Mouse (Mus musculus): ENCODE results near the gene Tars.

The Tars gene

GRCm38 (mm10) chr15:11399356-11400067 lies at the start of gene Tars:
Gene Tars, minus strand, starts transcription at chr15:11399665.
- peak; percentile 88 for DNase-seq (ENCODE audit: low spot score)

DNA sequence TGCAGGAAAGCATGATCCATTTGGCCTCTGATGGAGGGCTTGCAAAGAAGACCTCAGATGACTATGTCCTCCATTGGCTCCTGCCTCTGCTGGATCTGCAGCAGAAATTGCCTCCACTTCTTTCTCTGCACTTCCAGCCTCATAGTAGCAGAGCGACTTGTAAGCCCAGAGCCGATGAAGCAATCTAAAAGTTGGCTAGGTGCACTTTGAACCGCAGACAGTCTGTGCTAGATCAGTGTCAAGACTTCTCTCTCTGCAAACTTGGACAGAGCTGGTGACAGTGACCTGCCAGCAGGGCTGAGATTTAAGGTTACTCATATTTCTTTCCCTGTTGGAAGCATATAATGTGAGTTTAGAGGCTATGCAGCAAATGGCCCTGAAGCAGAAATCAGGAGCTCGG lies 37.9 kb upstream of the Tars start:
- no peak for DNase-seq (ENCODE audit: low spot score)

- DNase-seq (ENCODE audit: low spot score): no peak
Measured at GRCm38 (mm10) chr15:11436709-11437280, 37.3 kb upstream of the Tars start.

GRCm38 (mm10) chr15:11426899-11427298 lies 27.4 kb upstream of the Tars start:
- no peak for DNase-seq (ENCODE audit: low spot score)

DNA sequence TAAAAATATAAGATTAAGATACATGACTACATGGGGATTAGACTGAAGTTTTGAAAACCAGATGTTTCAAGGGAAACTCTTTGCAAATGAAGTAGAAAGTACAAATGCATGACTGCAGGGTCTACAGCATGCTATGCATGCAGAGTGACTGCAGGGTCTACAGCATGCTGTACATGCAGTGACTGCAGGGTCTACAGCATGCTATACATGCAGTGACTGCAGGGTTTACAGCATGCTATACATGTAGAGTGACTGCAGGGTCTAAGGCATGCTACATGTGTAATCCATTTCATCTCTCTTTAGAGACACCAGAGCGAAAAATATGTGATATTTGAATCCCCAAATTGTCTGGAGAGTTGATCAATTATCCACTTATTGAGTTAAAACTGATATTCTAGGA lies 14.0 kb upstream of the Tars start:
- no peak for DNase-seq (ENCODE audit: low spot score)

GRCm38 (mm10) chr15:11412542-11412941 lies 13.1 kb upstream of the Tars start:
- no peak for DNase-seq (ENCODE audit: low spot score)

DNA sequence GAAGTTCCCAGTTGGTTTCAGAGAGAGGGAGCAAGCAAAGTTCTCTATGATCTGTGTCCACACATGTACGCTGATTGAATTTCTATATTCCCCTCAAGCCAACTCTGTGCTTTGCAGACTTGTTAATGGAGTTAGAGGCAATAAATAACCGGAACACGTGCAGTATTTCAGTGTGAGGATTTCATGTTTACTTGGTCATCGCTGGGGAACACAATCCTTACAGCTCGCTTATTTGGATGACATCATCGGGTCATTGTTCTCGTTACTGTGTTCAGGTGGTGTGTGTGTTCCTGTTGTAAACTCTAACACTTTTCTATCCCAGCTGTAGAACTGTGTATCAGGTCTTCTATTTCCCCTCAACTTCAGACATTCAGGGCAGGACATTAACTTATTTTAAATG lies 12.4 kb upstream of the Tars start:
- no peak for DNase-seq (ENCODE audit: low spot score)

- no peak for DNase-seq (ENCODE audit: low spot score)
Measured at GRCm38 (mm10) chr15:11408155-11408826, 8.8 kb upstream of the Tars start.

DNA sequence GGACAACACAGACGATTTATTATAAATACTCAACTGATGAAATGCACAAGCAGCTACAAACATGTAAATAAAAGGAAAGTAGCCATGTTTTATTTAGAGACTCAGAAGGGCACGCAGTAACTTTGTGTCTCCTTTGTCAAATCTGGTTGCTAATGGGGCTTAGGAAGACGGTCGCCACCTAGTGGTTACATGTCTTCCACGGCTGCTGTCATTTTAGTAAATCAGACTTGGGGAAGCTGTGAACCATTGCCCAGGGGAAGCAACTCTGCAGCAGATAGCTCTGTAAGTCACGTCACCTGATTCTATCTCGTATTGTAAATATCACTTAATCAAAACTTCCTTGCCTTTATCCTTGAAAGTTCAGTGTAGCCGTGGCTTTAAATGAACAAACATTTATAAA lies 7.9 kb upstream of the Tars start:
- no peak for DNase-seq (ENCODE audit: low spot score)

DNA sequence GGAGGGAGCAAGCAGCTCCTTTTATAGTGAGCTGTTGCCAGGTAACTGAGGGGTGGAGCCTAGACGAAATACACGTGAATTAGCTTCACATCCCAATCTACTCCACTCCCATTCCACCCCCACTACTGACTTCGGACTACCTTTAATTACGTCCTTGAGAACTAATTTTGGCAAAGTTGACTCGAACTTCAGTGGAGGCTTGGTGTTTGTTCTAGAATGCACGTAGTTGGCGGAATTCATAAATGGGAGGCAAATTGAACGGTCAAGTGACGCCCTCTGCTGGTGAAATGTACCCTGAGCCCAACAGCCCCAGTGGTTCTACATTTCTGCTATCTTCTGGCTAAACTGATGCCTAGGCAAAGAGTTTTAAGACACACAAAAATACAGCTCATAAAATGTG lies 7.3 kb upstream of the Tars start:
- no peak for DNase-seq (ENCODE audit: low spot score)

GRCm38 (mm10) chr15:11398676-11399350 lies 652 bp downstream of the Tars start:
- DNase-seq (ENCODE audit: low spot score): no peak

DNA sequence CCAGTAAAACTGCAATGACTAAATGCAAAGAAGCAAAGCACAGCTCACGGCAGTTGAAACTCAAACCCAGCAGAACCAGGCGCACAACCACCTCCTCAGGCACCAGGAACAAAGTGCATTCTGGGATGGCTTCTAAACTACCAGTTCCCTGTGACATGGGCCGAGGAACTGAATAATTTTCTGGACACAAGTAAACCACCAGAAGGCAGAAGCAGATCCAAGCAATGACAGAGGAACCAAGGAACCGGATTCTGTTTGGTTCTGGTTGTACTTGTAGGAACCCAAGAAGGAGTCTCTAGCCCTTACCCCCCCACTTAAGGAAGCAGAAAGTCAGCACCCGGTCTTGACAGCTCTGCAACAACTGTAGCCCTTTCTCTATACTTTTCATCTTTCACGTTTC lies 3.0 kb downstream of the Tars start:
- DNase-seq (ENCODE audit: low spot score): no peak

DNA sequence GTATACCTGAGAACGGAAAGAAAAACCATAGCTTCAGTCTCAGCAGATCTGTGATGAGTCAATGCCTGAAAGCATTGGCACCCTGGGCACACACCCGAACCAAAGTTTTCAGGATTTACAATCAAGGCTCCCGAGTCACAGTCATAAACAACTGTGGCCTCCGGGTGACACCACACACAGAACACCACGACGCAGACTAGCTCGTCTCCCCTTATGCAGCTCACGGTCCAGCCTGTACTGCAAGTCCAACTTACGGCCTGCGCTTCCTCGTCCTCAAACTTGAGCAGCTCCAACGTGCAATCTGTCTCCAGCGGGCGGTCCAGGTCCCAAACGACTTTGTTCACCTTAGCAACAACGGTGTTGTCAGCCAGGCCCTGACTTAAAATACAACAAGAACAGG lies 6.6 kb downstream of the Tars start:
- DNase-seq (ENCODE audit: low spot score): no peak

DNA sequence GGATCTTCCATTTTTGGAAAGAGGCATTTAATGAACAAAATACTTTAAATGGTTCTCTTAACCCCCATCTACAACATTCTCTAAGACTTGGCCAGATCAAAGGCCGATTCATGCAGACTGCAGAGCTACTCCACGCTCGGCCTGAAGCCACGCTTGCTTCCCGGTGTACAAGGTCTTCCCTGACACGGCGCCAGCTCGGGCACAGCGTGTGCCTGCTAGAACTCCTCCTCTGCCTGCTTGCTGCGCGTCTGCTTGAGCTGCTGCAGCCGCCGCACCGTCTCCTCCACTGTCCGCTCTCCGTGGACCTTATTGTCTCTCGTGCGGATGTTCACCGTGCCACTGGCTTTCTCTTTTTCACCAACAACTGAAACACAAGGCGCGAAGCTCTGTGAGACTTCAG lies 15.7 kb downstream of the Tars start:
- DNase-seq (ENCODE audit: low spot score): no peak

- DNase-seq (ENCODE audit: low spot score): no peak
Measured at GRCm38 (mm10) chr15:11382585-11382984, 16.9 kb downstream of the Tars start.

DNA sequence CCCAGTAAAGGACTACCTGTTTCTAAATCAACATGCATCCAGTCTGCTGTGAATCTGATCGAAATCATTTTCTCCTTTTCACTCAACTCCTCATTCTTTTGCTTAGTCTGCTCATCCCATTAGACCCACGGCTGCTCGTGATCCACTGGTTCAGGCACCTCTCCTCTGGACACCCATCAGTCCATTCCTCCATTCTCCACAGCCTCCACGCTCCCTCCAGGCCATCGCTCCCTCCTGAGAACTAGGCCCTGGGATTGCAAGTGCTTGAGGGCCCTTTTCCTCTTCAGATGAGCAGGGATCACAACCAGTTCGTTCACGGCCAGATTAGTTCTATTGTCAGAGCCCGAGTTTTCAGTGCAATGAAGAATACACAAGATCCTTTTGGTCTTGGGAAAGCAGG lies 18.8 kb downstream of the Tars start:
- no peak for DNase-seq (ENCODE audit: low spot score)

- no peak for DNase-seq (ENCODE audit: low spot score)
Measured at GRCm38 (mm10) chr15:11380087-11380530, 19.4 kb downstream of the Tars start.

DNA sequence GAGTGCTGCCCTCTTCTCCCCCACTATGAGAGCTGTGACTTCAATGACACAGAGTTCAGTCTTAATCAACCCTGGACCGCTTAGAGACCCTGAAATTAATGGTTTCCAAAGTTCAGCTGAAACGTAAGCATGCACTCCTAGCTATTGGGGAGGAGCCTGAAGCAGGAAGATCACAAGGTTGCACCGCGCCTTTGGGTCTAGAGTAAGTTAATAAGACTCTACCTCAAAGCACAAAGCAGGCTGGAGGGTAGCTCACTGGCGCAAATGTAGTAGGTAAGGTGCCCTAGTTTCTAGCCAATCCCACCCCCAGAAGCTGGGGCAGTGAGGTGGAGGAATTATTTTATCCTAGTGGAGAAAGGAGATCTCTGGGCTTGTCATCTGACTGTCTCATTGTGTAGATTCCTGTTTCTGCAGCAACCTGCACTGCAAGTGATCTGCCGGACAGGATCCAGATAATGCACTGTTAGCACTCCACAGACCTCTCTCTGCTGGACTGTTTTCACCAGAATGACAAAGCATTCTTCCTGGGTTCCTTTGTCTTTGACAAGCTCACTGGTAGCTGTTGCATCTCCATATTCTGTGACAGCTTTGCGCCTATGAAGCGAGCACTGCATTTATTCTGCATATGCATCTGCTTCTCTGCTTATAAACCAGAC lies 19.9 kb downstream of the Tars start:
- no peak for DNase-seq (ENCODE audit: low spot score)

- no peak for DNase-seq (ENCODE audit: low spot score)
Measured at GRCm38 (mm10) chr15:11370477-11371085, 28.9 kb downstream of the Tars start.

DNA sequence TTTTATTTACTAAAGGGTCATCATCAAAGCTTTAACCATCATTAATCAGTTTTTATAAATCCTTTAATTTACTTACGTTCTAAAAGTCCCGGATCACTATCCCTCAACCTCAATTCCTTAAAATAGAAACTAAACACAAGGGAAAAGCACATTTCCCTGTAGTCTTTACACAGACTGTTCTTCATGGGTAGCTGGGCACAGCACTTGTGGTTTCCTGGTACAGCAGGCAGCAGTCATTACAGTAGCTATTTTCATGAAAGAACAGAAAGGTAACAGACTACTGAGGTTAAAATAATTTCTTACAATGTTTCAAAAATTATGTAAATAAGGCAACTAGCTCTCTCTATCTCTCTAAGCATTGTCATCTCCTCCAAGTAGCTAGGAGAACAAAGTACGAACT lies 29.9 kb downstream of the Tars start:
- no peak for DNase-seq (ENCODE audit: low spot score)

GRCm38 (mm10) chr15:11364795-11365194 lies 34.7 kb downstream of the Tars start:
- DNase-seq (ENCODE audit: low spot score): no peak

DNA sequence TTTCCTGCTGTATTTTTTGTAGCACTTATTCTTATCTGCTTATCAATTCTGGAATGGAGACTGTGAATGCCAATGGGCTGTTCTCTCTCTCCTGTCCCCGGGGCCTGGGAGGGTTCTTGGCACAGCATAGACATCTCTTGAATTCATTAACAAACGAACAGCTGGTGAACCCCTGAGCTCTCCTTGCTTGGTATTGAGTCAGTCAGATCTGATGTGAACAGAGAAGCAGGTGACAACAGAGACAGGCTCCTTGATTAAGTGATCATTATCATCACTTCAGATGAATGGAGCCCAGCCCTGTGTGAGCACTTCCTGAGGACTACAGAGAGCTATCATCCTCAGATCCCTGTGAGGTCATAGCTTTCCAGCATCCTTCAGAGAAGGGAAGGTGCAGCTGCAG lies 35.4 kb downstream of the Tars start:
- DNase-seq (ENCODE audit: low spot score): no peak
